Mouse (Mus musculus): ENCODE data around the gene Ubl7.

DNA sequence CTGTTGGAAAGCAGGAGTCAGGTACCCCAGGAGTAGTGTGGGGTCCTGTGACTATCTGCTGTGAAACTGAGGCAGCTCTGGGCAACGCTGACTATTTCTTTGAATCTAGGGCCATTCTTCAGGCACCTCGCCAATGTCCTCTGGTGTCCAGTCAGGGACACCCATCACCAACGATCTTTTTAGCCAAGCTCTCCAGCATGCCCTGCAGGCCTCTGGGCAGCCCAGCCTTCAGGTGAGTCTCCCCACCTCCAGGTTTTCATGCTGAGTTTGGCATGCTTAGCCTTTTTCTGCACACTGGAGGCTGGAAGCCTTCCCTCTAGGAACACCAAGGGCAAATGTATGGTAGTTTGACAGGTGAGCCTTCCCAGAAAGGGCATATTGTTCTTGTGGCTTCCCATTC is 12.3 kb downstream of the Ubl7 start:
- TF ChIP-seq GATA1 (IDR thresholded peaks at IDR 0.05; ENCODE audit: low read length) = no peak
- no peak for TF ChIP-seq TAL1 (IDR thresholded peaks at IDR 0.05; ENCODE audit: low read length)
